Mouse (Mus musculus): Measurements from ENCODE around the gene Gpat3. TPM values are rescaled to one million over a fixed set of nuclear protein-coding genes. Genes with fewer than 3 reads are reported as not detected.

Gpat3 gene
- total RNA-seq, 2 experiments from 2014 or later = 19.8 to 26.1 TPM

DNA sequence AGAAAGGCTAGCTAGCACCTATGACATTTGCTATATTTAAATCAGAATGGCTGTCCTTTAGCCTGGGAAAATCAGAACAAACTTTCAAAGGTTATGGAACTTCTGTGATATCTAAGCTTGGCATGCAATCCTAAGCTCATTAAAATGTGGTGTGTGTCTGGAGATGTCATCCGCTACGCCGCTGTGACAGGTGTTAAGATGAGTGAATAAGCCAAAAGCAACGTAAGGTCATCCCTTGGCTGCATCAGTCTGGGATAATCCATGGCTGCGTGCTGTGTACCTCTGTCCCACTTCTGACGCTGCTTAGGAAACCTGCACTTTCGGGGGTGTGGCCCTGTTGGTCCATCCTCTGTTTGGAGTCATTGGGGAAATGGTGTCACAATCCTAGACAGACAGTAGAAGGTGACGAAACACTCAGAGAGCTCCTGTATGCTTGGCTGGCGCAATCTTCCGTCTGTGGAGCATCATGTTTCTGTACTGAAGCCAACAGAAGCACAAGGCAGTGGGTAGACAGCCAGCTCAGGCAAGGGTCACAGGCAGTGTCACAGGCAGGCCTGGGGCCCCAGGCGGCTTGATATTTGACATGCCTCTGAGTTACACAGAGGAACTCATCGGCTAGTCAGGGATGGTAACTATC is 15.0 kb downstream of the Gpat3 start:
- peak; percentile 87 to 91 for DNase-seq

DNA sequence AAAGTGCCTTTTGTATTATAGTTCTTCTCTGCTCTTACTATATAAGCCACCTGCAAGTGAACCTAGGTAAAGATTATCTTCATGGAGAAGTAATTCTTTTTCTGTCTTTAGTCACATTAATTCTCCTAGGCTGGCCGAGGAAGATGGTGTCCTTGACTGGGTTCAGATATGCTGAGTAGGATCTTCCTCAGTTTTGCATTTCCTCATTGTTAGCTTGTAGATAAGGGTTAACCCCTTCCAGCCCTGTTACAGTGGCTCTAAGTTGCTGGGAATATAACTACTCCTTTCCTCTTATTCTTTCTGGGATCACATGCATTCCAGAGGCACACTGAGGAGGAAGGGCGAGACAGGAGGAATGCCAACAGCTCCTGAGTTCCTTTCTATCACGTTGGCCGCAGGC is 15.6 kb downstream of the Gpat3 start:
- DNase-seq = no peak

DNA sequence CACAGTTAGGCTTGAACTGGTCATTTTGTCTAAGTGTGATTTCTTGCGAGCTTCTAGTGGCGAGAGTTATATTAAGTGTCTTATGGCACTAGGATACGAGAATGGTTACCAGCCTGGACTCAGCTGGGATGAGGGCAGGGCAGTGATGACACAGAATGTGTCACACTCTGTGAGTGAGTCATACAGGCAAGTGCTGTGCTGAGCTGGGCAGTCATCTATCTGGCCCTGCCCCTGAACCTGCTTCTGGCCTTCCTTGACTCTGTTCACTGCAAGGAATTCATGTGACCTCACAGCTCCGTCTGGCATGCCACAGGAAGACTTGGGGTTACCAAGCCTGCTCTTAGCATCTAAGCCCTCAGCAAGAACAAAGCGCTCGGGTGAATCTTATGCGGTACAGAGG is 16.3 kb downstream of the Gpat3 start:
- no peak for DNase-seq

DNA sequence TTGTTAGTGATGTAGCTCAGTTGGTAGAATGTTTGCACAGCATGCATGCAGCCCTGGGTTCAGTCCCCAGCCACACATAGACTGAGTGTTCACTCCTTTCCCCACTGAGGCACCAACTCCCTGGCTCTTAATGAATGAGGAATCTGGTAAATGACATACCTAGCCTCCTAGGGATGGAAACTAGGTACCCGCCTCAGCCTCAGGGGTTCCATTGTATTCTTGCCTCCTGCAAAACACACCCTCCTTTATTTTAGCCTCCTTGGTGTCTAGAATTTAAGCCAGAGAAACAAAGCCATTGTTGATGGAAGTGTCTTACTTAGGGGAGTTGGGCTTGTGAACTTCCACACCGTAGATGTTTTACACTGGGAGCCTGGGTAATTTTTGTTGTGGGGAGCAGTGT is 17.6 kb downstream of the Gpat3 start:
- DNase-seq = no peak

DNA sequence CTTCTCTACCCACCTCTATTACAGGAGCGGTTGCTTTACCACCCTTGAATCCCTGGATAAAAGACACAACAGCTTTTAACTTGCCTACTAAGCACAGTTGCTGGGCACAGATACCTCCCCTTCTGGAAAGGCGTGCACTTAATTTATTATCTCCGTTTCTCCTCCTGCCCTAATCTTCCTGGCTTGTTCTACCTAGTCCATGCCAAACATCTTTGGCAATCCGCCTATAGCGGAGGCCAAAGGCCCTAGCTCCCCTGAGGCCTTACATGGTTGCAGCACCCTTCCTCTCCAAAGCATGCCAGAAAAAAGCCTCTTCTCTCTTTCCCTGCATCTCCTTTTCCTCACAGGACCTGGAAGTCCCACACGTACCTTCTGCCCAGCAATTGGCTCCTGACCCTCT is 18.9 kb downstream of the Gpat3 start:
- DNase-seq = peak; percentile 68 to 84

DNA sequence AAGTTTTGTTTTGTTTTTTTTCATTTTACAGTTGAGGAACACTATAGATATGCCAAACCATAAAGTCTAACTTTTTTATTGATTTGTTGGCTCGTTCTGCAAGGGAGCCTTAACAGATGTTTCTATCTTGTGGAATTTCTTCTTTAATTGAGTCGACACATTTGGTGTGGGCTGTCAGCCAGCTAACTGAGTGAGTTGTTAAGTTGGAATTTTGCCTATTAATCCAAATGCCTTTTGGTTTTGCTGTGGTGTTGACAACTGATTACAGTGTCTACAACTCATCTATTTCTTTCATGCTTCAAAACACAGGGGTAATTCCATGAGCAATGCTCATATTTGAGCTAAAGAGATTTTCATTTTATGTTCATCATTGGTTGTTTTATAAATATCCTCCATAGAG is 20.7 kb downstream of the Gpat3 start:
- peak; percentile 51 to 57 for DNase-seq

DNA sequence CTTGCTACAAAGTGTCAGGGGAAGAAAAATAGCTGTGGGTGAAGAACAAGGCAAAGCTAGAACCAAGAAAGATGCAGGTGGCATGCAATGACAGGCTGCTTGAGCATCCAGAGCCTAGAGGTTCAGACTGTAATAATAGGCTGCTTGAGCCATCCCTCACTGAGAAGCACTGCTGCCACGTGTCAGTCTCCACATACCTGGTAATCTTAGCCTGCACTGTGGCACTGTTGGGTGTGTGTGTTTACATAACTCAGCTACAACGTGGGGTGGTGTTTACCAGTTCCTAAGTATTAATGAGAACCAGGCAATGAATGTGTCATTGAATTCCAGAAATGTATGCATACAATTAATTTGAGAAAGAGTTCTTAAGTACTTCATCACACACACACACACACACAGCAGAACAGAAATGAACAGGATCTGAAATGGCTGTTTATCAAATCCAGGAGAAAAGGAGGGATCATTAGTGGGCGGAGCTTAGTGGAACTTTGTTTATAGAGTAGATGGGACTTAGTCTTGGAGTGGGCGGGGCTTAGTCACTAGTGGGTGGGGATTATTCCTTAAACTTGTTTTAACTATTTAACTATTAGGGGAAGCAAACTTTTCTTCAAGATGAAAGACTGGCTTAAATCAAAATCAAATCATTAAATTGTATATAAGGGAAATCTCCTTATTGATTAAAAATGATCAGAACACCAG is 23.8 kb downstream of the Gpat3 start:
- DNase-seq = no peak

DNA sequence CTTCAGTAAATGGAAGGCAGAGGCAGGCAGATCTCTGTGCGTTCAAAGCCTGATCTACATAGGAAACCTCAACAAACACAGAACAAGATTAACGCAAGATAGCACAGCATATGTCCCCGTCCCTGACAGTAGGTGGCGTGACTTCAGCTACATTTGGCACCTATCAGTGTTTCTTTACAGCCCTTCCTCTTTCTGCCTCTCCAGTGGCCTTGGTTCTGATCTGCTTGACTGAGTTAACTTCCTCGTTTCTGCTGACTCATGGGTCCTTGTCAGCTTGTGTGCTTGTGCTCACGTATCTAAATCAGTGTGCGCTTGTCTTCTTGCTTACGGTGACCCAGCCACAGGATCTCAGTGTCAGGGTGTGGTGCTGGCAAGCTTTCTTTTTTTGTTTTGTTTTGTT is 26.5 kb downstream of the Gpat3 start:
- peak in 1 of 2 experiments; percentile 36 for DNase-seq

DNA sequence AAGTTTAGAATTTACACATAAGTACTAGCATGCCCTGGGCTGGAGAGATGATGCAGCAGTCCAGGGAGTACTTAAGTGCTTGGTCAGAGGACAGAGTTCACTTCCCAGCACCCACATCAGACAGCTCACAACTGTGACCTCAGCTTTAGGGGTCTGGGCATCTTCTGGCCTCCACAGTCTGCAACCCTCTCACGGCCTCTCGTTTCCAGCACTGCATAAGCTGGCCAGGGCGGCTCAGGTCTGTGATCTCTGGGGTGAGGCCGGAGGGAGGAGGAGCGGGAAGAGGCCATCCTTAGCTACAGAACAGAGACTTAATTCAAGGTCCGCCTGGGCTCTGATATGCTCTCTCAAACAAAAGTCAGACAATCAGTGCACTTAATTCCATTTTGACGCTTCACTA is 29.2 kb downstream of the Gpat3 start:
- no peak for DNase-seq

DNA sequence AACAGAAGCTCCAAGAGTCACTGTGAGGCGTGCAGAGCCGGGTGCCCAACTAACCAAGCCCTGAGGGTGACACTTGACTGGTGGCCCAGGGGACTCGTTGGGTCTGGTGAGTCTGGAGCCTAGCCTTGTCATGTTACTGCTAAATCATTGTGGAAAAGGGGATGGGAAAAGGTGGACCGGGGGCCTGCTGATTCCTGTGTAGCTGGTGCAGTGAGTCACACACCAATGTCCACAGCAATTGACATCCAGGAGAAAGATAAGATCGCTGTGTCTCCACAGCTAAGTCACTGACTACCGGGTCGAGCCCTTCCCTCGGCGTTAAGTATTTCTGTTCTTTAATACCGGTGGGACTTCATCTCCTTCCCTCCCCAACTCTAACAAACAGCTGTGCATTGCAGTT is 29.7 kb downstream of the Gpat3 start:
- no peak for DNase-seq

DNA sequence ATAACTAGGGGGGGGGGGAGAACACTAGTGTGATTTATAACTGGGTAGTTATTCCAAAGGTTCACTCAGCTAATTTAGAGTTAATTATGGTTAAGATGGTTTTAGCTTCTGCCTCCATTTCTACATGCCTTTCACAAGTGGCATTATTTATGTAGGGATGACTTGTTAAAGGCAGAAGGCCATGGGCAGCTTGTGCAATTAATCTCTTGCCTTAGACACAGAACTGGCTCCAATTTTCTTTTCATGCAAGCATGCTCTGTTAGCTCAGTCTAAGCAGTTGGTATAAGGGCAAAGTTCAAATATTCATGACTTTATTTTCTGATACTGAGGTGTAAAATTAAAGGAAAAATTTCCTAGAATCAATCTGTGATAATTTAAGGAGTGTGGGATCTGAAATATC is 31.5 kb downstream of the Gpat3 start:
- no peak for DNase-seq

DNA sequence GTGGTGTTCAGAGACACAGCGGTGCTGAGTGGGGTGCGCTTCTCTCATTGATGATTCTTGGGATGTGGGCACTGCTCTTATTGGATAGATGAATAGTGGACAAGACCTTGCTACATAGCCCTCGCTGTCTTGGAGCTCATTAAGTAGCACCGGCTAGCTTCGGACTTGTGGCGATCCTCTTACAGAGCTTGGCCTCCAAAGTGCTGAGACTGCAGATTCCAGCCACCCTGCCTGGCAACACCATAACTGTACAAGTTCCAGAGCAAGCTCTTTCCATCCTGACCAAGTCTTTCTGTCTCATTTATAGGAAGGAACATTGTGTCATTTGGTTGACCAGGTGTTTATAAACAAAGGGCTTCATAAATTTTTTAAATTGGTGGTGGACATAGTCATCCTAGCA is 39.7 kb downstream of the Gpat3 start:
- no peak for DNase-seq

DNA sequence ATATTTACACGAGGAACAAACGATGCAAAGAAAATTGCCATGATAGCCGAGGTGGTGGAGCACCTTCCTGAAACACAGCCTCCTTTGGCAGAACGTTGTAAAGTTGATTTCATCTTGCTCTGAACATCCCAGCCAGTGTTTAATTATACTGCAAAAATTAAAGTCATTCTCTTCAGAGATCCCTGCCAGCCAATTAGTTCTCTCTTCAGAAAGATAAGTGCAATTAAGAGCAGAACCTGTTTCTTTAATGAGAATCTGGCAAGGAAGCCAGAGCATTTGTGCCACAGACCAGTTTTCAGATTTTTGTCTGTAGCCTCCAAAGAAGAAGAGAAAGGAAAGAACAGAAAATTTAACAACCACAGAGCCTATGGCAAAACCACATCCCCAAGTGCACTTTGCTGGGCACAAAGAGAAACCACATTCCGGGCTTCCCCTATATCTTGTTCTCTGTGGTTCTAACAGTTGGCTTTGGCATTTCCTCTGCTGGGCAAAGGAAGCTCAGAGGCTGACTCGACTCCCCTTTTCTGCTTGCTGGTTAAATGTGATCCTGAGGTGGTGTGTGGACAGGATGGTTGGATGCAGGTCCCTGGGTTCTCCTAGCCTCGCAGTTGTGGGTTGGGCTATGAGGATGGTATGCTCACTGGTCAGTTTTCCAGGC is 40.9 kb downstream of the Gpat3 start:
- DNase-seq = no peak

DNA sequence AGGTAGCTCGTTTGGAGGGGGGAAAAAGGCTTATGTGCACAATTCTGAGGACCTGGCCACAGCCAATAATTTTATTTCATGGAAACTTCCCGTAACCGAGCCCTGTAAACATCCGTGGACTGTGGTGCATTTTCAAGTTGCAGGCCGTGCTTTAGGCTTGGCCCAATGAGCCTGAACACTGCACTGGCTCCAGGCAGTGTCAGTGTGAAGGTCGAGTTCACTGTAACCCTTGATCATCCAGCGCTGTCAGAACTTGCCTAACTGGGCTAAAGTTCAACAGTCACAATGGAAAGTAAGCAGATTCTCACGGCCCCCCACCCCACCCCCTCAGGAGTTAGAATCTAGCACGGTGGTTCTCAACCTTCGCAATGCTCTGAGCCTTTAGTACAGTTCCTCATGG is 50.7 kb downstream of the Gpat3 start:
- no peak for DNase-seq

DNA sequence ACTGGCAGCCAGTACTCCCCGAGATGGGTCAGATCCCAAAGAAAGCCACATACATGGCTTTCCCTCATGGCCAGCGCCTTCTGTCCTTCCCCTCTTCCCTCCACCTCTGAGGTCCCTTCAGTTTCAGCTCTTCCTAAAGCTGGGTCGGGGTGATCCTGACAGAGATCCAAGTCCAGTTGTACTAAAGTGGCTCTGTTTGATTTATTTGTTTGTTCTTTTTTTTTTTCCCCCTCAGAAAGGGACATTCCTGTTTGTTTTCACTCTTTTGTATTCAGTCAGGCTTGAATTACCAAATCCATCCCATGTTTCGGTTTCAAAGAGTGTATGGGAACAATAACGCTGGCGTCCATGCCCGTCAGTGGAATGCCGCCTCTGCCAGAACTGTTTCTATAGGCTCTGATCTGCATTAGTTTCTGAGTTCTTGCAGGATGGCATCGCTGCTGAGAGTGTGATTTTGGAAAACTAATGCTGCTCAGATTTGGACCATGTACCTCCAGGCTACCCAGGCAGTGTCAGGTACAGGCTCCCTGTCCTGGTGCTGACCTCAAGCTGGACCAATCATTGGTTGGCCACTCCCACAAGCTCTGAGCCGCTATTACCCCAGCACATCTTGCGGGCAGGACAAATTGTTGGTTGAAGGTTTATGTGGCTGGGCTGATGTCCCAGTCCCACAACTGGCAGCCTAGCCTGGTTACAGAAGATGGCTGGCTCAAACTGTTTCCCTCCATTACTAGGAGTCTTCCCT is 54.4 kb downstream of the Gpat3 start:
- DNase-seq = no peak

DNA sequence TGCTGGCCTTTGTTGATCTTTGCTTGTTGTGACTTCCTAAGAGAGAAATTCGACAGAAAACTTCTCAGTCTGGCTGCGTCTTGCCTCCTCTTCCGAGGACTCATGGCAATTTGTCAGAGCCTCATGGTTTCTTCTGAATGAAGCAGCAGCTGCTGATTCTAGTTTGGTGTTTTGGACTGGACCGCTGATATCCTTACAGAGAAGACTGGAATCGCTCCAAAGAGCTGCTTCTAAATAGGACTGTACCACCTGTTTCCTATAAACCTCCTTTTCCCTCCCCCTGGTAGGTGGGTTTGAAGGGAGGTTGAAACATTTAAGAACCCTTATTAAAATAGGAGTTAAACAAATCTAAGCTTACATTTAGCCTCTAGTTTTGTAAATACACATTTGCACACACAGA is 55.5 kb downstream of the Gpat3 start:
- no peak for DNase-seq

DNA sequence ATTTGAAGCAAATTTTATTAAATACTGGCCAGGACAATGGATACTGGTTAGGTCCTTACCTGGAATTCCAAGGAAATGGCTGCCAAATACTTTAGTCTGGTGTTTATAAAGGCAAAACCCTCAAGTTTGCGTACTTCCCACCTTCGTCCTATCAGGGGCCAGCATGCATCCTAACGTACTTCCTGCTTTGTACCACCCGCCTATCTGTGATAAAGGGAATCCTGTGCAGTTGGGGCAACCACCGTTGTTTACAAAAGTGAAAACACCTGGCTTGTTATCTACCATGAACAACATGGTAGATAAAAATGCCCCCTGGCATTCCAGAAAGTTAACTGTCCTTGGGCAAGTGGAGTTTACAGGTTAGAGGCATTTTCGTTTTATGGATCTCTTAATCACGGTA is 63.0 kb downstream of the Gpat3 start:
- no peak for DNase-seq

DNA sequence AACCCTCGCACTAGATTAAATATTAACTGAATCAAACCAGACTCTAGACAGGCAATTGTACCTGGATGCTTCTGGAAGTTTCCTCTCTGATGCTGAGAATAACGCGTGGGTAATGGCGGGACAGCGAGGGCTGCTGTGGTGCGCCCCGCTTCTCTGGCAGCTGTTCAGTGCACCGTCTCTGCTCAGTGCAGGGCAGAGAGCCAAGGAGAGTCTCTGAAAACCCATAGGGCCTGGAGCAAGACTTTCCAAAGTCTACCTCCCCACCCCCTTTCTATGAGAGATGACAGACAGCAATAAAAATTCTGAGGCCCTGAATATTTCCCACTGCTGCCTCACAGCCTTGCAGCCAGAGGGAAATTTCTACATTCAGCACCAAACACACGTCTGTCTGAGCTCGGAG is 63.4 kb downstream of the Gpat3 start:
- peak; percentile 17 to 31 for DNase-seq

DNA sequence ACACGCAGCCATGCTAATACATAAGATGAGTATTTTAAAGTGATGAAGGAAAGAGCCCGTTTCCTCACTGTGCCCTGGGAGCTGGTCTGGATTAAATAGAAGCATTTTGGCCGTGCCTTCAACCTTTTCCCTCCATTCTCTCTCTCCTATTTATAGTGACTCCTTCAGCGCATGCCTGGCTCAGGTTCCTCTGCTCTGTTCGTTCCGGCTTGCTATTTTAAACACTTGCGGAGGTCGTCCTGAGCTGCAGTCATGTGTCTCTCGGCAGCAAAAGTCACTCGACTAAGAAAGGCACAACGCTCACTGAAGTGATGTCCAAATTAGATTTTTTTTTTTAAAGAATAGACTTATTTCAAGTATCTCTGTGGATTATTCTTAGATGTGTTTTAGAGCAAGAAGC is 64.2 kb downstream of the Gpat3 start:
- peak; percentile 61 to 78 for DNase-seq

DNA sequence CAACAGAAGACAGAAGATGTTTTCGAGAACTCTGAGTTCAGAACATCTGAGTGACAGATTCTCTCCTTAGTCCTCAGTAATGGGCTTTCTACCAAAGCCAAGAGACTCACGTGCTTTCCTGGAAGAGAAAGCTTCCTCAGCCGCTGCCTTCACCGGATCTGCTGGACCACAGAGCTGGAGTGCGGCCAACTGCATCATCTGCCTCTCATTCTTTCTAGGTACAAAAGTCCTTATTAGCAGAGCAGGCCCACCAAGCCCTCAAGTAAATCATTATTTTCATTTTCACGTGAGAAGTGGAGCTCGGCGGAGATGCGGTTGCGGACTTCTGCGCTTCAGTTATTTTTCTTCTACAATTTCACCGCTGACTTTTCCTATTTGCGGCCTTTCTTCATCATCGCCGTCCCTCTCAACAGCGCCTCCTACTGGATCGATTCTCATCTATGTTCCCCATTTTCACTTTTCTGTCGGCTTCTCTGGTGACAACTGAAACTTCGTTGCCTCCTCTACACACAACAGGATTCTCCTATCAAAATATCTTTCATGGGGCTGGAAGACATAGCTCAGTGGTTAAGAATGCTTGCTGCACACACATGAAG is 66.1 kb downstream of the Gpat3 start:
- DNase-seq = no peak

DNA sequence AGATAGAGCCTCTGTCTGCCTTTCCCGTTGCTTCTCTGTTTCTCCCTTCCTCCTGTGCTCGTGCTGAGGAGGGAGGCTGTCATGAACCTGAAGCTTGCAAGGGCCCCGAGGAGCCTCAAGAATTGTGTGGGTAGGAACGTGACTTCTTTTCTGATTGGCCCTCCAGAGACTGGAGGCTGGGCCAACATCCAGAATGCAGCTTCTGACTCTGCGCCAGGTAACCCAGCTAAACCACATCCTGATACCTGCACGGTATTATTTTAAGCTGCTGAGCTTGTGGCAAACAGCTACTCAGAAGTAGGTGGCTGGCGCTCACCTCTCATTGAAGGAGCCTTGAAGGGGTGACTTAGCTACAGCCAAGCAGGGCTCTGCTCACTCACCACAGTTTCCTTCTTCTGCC is 66.9 kb downstream of the Gpat3 start:
- DNase-seq = no peak

DNA sequence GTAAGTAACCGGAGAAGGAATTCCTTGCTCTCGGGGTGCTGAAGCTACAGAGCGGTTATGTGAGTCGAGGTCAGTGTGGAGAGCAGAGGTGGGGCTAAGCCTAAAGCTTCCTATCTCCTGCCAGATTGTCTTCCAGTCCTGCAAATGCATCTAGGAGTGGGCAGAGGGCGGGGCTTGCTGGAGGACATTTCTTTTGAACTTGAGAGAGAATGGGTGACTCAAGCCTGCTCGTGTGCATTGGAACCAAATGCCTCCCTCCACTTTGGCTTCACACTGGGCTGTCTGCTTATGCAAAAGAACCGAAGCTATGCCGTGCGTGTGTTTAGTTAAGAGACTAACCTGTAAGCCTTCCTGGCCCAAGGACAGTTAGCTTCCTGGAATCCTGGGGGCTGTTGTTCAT is 67.8 kb downstream of the Gpat3 start:
- no peak for DNase-seq

DNA sequence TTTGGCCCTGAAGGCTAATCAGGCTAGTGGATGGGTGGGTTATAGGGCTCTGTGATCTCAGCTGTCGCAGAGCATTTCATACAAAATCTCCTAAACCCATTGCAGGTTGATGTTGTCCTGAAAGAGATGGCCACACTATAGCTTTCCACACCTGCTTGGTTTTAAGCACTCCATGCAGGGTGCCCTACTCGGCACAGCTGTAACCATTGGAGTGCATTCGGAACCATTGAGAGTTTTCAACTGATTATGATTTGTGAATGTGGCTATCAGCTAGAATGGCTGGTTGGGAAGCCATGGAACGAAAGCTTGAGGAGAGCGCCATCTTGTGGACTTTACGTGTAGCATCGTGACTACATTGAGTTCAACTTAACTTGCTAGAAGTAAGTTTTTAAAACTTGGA is 69.5 kb downstream of the Gpat3 start:
- DNase-seq = peak; percentile 48 to 66
